Mouse (Mus musculus): ENCODE results near the gene Esf1. TPM values are rescaled to one million over a fixed set of nuclear protein-coding genes. Genes with fewer than 3 reads are reported as not detected.
"Not testable (repeated sequence)": the region's sequence is repeated elsewhere in the genome, so short reads cannot be mapped to it uniquely, and the experiment has no call there.

Gene Esf1
- total RNA-seq (2017), result 73.2 and 78.0 TPM in 2 replicates

DNA sequence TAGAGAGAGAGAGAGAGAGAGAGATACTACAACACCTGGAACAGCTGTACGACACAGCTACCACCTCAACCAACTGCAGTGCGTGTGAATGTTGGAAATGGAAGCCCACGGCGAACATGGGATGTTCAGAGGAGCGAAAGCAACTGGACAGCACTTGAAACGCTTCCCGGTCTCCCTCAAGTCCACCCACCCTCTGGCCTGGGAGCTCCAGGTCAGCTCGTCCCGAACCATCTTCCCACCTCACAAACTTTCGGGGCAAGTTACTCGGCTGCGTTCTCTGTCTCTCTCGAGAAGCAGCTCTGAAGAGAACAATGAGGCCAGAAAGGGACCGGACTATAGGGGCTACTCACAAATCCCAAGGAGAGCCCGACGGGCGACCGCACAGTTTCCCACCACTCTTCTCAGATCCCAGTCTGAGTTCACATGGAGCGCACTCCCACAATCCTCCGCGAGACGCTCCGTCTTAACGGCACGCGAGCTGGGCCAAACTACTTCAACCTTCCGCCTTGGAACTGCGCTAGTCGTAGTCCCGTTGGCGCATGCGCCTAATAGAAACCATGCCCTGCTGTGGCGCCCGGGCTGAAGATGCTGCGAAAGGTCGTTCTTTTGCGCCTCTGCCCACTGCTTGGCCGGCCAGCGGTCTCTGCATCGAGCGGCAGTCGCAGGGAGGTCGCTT lies at the start of gene Esf1, which contains the start of gene Ndufaf5:
Esf1 (minus strand) TSS at position 438 of the 676 bp plus-strand sequence.
Ndufaf5 (plus strand) TSS at position 523 of the 676 bp plus-strand sequence.
- ATAC-seq (replicated peaks in 1 of 2; ENCODE audit: insufficient read depth in 1 of 2, low FRiP score in 2 of 2, low TSS enrichment in 1 of 2, low read depth in 1 of 2, poor library complexity in 2 of 2, severe bottlenecking in 2 of 2), result peak; percentile 97 to 99

DNA sequence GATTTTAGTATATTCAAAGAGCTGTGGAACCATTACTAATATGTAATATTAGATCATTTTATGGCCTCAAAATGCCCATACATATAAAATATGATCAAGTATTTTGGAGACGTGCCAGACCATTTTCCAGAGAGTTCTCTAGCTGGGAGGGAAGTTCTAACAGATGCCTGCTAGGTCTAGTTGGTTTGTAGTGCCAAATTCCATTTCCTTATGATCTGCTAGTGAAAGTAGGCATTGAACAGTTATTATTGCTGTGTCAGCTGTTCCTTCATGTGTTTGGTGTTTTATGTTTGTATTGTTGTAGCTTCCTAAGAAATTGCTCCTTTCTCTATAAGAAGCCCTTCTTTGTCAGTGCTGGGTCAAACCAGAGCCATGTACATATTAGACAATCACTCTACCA lies 45.6 kb upstream of the Esf1 start:
- no peak for ATAC-seq (replicated peaks in 1 of 2; ENCODE audit: insufficient read depth in 1 of 2, low FRiP score in 2 of 2, low TSS enrichment in 1 of 2, low read depth in 1 of 2, poor library complexity in 2 of 2, severe bottlenecking in 2 of 2)

DNA sequence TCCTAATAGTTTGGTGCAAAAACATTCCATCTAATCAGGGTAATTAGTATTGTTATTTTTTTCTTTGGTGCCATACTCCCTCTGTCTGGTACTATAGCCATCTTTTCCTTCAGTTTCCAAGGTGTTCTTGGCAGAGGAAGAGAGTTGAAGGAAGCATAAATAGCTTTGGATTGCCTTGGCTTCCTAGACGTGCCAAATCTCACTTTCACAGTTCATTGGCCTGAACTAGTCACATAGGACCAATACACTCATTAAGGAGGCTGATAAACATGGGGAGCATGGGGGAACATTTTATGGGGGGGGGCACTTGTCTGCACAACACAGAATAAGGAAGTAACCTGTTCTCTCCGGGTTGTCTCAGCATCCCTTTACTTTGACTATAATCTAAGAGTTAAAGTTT lies 45.1 kb upstream of the Esf1 start:
- no peak for ATAC-seq (replicated peaks in 1 of 2; ENCODE audit: insufficient read depth in 1 of 2, low FRiP score in 2 of 2, low TSS enrichment in 1 of 2, low read depth in 1 of 2, poor library complexity in 2 of 2, severe bottlenecking in 2 of 2)

DNA sequence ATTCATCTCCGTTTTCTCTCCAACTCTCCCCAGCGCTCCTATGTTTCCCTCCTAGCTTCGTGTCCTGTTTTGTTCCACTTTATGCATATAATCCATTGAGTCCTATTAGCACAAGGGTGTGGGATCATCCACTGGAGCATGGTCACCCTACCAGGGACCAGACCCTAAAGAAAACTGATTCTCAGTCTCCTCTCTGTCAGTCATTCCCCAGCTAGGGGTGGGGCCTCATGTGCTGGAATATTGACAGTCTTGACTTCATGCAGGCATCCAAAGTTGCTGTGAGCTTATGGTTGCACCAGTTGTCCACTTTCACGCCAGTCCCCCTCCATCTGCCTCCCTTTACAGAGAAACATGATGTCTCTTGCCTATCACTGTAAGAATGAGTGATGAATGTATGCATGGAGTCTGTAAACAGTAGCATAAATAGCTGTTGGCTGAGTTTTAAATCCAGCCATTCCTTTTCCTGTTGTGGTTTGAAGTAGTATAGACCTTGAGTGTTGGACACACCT lies 44.2 kb upstream of the Esf1 start:
- ATAC-seq (replicated peaks in 1 of 2; ENCODE audit: insufficient read depth in 1 of 2, low FRiP score in 2 of 2, low TSS enrichment in 1 of 2, low read depth in 1 of 2, poor library complexity in 2 of 2, severe bottlenecking in 2 of 2), result no peak

DNA sequence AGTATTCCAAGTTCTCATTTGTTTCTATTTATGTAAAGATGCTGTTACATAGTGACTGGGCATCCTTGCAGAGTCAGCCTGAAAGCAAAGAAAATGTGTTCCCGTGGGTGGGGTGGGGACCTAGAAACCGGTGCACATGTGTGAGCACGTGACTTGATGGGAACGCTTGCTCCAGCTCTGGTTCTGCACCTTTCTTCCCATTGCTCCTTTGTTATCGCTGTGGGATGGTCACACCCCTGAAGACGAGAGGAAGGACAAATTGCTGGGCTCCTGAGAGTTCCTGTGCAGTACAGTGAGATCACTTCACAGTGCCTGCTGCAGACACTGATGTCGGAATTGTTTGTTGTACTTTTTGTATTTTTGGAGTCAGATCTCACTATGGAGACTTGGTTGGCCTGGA lies 33.4 kb upstream of the Esf1 start:
- ATAC-seq (replicated peaks in 1 of 2; ENCODE audit: insufficient read depth in 1 of 2, low FRiP score in 2 of 2, low TSS enrichment in 1 of 2, low read depth in 1 of 2, poor library complexity in 2 of 2, severe bottlenecking in 2 of 2), result no peak

DNA sequence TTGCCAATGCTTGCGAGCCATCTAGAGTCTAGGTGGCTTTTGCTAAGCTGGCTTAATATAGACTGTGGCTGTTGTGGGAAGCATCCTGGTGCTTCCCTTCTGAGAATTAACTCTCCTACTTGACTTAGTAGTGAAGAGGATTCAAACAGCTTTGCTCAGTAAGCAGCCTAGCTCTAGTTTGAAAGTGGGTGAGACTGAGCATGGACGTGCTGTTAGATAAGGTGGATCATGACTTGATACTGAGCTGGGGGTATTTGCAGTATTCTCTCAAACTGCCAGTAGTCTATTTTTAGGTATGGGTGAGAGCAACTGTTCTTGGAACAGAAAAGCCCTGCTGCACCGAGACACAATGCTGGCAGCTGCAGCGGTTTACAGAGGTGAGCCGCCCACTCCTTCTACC lies 32.2 kb upstream of the Esf1 start:
- ATAC-seq (replicated peaks in 1 of 2; ENCODE audit: insufficient read depth in 1 of 2, low FRiP score in 2 of 2, low TSS enrichment in 1 of 2, low read depth in 1 of 2, poor library complexity in 2 of 2, severe bottlenecking in 2 of 2), result no peak

DNA sequence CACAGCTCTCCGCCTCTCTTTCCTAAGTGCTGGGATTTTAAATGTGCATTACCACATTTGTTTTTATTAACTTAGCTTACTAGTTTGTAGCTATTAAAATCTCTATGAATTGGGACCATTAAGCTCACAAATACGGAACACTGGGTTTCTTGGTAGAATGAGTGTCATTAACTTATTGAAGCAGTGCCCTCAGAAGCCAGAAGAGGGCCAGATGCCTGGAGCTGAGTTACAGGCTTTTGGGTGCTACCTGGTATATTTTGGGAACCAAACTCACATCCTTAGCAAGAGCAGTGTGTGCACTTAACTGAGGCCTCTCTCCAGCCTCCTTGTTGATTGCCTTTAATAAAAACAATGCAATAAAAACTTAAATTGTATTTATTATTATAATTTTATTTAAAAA lies 30.3 kb upstream of the Esf1 start:
- no peak; a peak in 1 of 4 replicates for ATAC-seq (replicated peaks in 1 of 2; ENCODE audit: insufficient read depth in 1 of 2, low FRiP score in 2 of 2, low TSS enrichment in 1 of 2, low read depth in 1 of 2, poor library complexity in 2 of 2, severe bottlenecking in 2 of 2)

DNA sequence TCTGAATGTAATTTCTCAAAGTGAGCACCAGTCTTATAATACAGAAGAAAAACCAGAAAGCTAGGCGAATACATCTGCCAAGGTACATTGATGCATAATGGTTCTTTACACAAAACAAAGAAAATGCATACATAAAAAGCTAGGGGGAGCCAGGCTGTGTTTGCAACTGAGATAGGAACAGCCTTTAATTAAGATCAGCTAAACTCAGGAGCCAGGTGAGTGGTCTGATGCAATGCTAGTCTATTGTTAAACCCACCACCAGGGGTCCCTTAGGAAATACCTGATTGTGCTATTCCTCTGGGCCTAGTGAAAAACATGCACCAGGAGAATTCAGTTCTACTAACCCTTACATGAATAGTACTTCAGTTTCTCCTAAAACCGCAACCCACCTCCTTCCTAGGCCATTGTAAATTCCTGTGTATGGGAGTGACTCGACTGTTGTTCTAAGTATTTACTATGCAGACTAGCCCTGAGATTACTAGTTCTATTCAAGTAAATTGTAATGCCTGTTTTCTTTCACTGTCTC lies 15.4 kb upstream of the Esf1 start:
- not testable (repeated sequence) for ATAC-seq (replicated peaks in 1 of 2; ENCODE audit: insufficient read depth in 1 of 2, low FRiP score in 2 of 2, low TSS enrichment in 1 of 2, low read depth in 1 of 2, poor library complexity in 2 of 2, severe bottlenecking in 2 of 2)

DNA sequence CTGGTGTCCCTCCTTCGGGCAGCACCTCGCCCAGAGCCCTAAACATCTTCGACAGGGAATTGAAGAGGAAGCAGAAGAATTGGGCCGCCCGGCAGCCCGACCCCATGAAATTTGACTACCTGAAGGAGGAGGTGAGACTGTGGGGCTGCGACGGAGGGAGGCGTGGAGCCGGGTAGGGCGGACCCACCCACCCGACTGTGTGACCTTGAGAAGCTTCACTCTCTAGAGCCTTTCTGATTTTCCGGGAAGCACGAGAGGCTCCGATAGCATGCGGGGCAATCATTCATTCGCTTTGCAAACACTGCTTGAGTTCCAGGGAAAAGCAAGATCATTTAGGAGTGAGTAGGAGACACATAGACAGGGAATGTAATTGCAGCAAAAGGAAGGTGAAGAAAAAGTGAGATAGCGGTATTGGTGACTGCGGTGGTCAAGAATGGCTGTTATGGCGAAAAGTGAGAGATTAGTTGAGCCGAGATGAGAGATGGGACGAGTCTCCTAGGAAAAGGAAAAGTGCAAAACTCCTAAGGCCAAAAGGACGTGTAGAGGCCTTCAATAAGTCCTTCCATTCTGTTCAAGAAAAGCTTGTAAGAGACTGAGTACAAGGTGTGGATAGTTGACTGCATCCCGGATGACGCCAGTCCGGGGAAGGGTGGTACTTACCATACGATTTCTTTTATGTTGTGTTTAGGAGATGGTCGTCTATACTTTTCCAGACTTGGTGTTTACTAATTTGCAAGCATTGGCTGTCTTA lies 614 bp upstream of the Esf1 start:
- ATAC-seq (replicated peaks in 1 of 2; ENCODE audit: insufficient read depth in 1 of 2, low FRiP score in 2 of 2, low TSS enrichment in 1 of 2, low read depth in 1 of 2, poor library complexity in 2 of 2, severe bottlenecking in 2 of 2), result peak; percentile 65 to 82

DNA sequence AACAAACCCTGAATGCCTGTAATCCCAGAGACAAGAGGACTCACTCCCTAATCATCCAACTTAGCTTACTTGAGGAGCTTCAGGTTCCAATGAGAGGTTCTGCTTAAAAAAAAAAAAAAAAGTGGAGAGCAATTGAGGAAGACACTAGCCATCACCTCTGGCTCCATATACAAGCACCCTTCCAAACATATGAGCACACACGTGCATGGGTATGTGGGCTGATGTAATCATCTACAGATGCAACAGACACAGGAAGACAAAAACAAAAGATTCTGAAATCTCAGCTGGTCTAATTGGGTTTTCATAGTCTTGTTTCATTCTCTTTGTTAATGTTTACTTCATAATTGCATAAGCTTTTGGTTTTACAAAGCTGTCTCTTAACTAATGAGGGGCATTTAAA lies 1.3 kb downstream of the Esf1 start:
- no peak for ATAC-seq (replicated peaks in 1 of 2; ENCODE audit: insufficient read depth in 1 of 2, low FRiP score in 2 of 2, low TSS enrichment in 1 of 2, low read depth in 1 of 2, poor library complexity in 2 of 2, severe bottlenecking in 2 of 2)

DNA sequence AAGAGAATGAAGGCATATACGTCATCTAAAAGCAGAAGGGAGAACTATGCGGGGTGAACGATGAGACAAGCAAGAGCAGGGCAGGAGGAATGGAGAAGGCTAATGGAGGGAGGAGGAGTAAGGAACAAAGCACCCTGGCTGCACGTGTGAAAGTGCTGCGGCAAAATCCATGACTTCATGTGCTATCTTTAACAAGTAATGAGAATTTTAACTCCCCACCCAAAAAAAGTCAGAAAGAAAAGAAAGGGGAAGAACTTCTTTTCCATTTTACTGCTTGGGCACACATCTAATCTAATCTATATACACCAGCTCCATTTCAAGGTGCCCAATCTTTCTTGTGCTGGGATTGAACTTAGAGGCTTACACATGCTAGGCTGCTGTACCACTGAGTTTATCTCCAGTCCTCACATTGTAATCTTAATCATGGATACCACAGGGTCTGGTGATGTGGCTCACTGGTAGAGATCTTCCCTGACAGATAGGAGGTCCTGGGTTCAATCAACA lies 7.0 kb downstream of the Esf1 start:
- peak in 1 of 2 experiments; percentile 68; a peak in 1 of 4 replicates for ATAC-seq (replicated peaks in 1 of 2; ENCODE audit: insufficient read depth in 1 of 2, low FRiP score in 2 of 2, low TSS enrichment in 1 of 2, low read depth in 1 of 2, poor library complexity in 2 of 2, severe bottlenecking in 2 of 2)

DNA sequence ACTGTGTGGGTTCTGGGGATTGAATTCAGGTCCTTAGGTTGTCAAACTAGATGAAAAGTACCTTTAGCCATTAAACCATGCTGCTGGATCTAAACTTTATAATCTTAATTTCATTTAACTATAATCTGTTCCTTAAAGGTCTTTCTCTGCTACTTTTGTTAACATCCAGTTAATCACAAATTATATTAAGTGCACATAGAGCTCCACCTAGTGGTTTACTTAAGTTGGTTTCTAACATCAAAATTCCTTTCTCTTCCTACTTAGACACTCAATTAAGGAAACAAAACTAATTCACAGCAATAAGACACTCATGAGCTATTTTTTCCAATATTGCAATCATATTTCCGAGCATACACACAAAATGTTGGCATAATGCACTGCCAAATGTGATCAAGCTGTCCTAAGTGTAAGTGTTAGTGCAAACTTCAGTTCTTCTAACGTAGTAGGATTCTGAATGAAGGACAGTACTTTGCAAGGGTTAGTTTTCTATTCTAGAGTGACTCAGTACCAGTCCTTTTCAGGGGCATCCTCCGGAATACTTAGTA lies 11.1 kb downstream of the Esf1 start:
- ATAC-seq (replicated peaks in 1 of 2; ENCODE audit: insufficient read depth in 1 of 2, low FRiP score in 2 of 2, low TSS enrichment in 1 of 2, low read depth in 1 of 2, poor library complexity in 2 of 2, severe bottlenecking in 2 of 2), result peak; percentile 51 to 67; a peak in 1 of 4 replicates

DNA sequence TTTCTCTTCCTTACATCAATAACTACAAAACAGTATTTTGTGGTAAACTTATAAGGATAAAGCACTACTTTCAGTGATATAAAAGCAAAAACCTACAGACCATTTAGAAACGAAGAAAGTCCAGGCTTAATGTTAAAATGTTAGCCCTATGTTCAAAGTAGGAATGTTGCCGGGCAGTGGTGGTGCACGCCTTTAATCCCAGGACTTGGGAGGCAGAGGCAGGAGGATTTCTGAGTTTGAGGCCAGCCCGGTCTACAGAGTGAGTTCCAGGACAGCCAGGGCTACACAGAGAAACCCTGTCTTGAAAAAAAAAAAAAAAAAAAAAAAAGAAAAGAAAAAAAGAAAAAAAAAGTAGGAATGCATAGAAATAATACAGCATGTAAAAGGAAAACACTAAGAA lies 18.6 kb downstream of the Esf1 start, which contains the start of gene Gm17374:
Gm17374 (plus strand) TSS at position 301 of the 400 bp plus-strand sequence.
- not testable (repeated sequence) for ATAC-seq (replicated peaks in 1 of 2; ENCODE audit: insufficient read depth in 1 of 2, low FRiP score in 2 of 2, low TSS enrichment in 1 of 2, low read depth in 1 of 2, poor library complexity in 2 of 2, severe bottlenecking in 2 of 2)

DNA sequence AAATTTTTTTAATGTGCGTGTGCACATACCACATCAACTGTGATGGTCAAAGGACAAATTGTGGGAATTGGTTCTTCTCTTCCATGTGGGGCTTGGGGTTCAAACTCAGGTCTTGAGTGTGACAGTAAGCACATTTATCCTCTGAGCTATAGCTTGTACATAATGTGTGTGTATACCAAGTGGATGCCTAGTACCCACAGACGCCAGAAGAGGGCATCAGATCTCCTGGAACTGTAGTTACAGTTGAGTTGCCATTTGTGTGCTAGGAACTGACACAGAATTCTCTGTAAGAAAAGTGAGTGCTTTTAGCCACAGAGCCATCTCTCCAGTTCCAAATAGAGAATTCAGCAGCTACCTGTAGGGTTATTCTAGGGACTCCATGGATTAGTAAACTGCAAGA lies 44.8 kb downstream of the Esf1 start:
- ATAC-seq (replicated peaks in 1 of 2; ENCODE audit: insufficient read depth in 1 of 2, low FRiP score in 2 of 2, low TSS enrichment in 1 of 2, low read depth in 1 of 2, poor library complexity in 2 of 2, severe bottlenecking in 2 of 2), result no peak

DNA sequence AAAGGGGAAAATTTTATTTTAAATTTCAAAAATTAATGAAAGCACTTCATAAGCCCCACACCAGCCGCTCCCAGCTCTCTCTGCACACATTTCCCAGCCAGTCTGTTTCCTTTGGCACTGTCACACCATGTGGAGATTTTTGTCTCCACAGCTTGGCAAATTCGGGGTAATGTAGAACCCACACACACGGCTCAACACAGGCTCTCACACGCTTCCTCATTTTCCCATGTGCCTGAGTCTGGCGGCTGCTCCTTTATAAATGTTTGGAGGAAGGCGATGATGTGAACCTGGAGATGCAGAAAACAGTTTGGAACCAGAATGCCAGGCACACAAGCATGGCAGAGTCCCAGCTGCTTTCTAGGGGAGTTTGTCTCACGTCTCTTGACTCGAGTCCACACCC lies 56.5 kb downstream of the Esf1 start:
- ATAC-seq (replicated peaks in 1 of 2; ENCODE audit: insufficient read depth in 1 of 2, low FRiP score in 2 of 2, low TSS enrichment in 1 of 2, low read depth in 1 of 2, poor library complexity in 2 of 2, severe bottlenecking in 2 of 2), result no peak

DNA sequence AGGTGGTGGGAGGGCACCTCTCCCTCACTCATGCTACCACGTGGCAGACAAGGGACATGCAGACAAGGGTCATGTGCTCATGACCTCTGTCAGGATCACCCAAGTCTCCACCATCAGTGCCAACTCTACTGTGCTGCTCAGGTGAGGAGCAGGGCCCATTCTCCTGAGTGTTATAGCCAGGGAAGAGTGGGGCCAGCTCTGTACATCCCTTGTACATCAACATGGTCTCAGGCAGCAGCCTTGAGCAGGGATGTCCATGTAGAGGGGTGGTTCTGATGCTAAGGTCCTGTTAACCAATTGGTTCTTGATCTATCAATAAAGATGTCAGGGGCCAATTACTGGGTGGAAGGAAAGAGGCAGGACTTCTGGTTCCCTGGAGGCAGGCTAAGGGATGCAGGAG lies 61.4 kb downstream of the Esf1 start:
- ATAC-seq (replicated peaks in 1 of 2; ENCODE audit: insufficient read depth in 1 of 2, low FRiP score in 2 of 2, low TSS enrichment in 1 of 2, low read depth in 1 of 2, poor library complexity in 2 of 2, severe bottlenecking in 2 of 2), result no peak

DNA sequence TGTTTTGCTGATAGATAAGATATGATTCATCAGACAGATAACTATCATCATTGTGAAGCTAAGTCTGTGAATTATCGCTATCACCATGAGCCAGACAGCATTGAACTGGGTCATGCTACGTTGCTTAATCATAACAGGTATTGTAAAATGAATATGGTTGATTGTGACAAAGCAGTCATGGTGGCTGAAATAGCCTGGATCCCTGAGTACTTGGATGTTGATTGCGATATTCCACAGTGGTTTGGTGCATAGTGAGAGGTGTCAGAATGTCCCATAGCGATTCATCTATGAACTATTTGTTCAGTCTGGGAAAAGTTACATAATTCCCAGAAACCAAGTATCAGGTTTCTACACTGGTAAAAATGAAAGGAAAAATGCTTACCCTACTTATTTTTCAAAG lies 62.7 kb downstream of the Esf1 start:
- ATAC-seq (replicated peaks in 1 of 2; ENCODE audit: insufficient read depth in 1 of 2, low FRiP score in 2 of 2, low TSS enrichment in 1 of 2, low read depth in 1 of 2, poor library complexity in 2 of 2, severe bottlenecking in 2 of 2), result no peak

DNA sequence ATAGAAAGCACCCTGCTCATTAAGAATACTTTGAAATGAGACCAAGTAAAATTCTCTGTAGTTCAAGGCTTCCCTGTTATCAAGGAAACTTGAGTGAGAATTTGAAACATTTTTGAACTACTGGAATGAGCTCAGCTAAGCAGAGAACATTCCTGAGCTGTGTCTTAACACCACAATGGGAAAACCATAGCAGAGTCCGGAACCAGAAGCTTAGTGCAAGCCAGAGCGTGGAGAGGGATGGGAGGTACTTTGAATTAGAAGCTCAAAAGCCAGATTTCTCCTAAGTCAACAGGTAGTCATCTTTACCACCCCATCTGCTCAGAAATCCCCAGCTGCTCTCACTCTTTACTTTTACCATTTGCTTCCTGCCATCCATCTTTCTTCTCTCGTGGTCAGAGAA lies 65.4 kb downstream of the Esf1 start:
- no peak for ATAC-seq (replicated peaks in 1 of 2; ENCODE audit: insufficient read depth in 1 of 2, low FRiP score in 2 of 2, low TSS enrichment in 1 of 2, low read depth in 1 of 2, poor library complexity in 2 of 2, severe bottlenecking in 2 of 2)
